Mouse (Mus musculus): ENCODE measurements at regions not wholly inside any gene's neighbourhood (a gene's known extent, or its start where the extent isn't known, plus 50 kb on each side); places are given as distances from the start of the nearest gene placed in this dataset.
"Not testable (repeated sequence)": the region's sequence is repeated elsewhere in the genome, so short reads cannot be mapped to it uniquely, and the experiment has no call there.

- H3K9ac ChIP-seq: no peak overlapping the region
- ATAC-seq (ENCODE audit: low FRiP score): no peak
These were observed 194.7 kb upstream of the Olfr1324 start for GRCm38 (mm10) chrX:50622984-50623455.

GRCm38 (mm10) chrX:50620909-50621308 lies 192.6 kb upstream of the Olfr1324 start:
- Histone ChIP-seq H3K4me1 (replicated peaks; ENCODE audit: control insufficient read depth, insufficient read depth, low read length) (no peaks in the 10 kb centered on the region), H3K9me3 (ENCODE audit: control insufficient read depth, low read length) (no peaks in the 10 kb centered on the region), H3K4me2 (replicated peaks) (no peak overlapping the region), H3K9ac (no peak overlapping the region), H3K4me3 (replicated peaks; ENCODE audit: low read length) (no peak overlapping the region), H3K27ac (0 out of 2 replicates have a peak overlapping the region, but pooled peaks have one; percentile 26), H3K36me3 (replicated peaks; ENCODE audit: control insufficient read depth, insufficient read depth) (peaks cover 5% of the 10 kb centered on the region; the same call in 1 of the 2 replicates), H3K27me3 (ENCODE audit: control insufficient read depth, insufficient read depth, low read length) (no peaks in the 10 kb centered on the region)
- peak; percentile 57 for DNase-seq (ENCODE audit: low spot score)
- 72% methylated on average over 8 of the region's 8 CpGs for WGBS
- no peak for ATAC-seq (ENCODE audit: low FRiP score)

More at GRCm38 (mm10) chrX:50622984-50623455, 194.7 kb upstream of the Olfr1324 start:
- H3K27me3 ChIP-seq (ENCODE audit: control insufficient read depth, insufficient read depth, low read length): no peaks in the 10 kb centered on the region
- peak; percentile 79 for DNase-seq (ENCODE audit: low spot score)
- peak overlapping the region; percentile 1; the same call in 1 of the 2 replicates for H3K4me2 ChIP-seq (replicated peaks)
- H3K27ac ChIP-seq: 0 out of 2 replicates have a peak overlapping the region, but pooled peaks have one; percentile 49
- 70% methylated on average over 19 of the region's 19 CpGs for WGBS
- H3K4me1 ChIP-seq (replicated peaks; ENCODE audit: control insufficient read depth, insufficient read depth, low read length): no peaks in the 10 kb centered on the region
- H3K4me3 ChIP-seq (replicated peaks; ENCODE audit: low read length): no peak overlapping the region; the same call in 1 of the 2 replicates
- peaks cover 5% of the 10 kb centered on the region; the same call in 1 of the 2 replicates for H3K36me3 ChIP-seq (replicated peaks; ENCODE audit: control insufficient read depth, insufficient read depth)
- no peaks in the 10 kb centered on the region for H3K9me3 ChIP-seq (ENCODE audit: control insufficient read depth, low read length)

DNA sequence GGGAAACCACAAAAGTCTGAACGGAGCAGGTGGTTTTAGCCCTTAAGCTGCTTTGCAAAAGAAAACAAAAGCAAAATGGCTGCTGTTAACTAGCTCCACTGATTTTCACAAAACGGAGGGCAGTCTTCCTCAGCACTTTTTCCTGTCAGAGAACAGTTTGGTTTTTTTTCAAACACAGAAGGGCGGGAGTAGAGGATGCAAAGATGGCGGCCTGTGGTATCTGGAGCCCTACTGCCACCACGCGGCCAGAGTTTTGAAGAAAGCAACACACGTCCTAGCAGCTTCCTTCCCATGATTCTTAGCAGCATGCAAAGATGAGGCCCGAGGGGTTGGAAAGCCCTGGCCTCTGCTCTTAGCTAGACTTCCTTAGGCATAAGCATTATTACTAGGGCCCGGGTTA lies 191.6 kb upstream of the Olfr1324 start:
- no peaks in the 10 kb centered on the region for H3K27me3 ChIP-seq (ENCODE audit: control insufficient read depth, insufficient read depth, low read length)
- no peaks in the 10 kb centered on the region for H3K4me1 ChIP-seq (replicated peaks; ENCODE audit: control insufficient read depth, insufficient read depth, low read length)
- peak overlapping the region; percentile 66; the same call in 1 of the 2 replicates for H3K27ac ChIP-seq
- WGBS: 62% methylated on average over 9 of the region's 9 CpGs
- peak; percentile 83 for DNase-seq (ENCODE audit: low spot score)
- peaks cover 5% of the 10 kb centered on the region; the same call in 1 of the 2 replicates for H3K36me3 ChIP-seq (replicated peaks; ENCODE audit: control insufficient read depth, insufficient read depth)
- no peak overlapping the region for H3K4me2 ChIP-seq (replicated peaks)
- no peak overlapping the region for H3K9ac ChIP-seq
- ATAC-seq (ENCODE audit: low FRiP score): no peak
- no peaks in the 10 kb centered on the region for H3K9me3 ChIP-seq (ENCODE audit: control insufficient read depth, low read length)
- no peak overlapping the region for H3K4me3 ChIP-seq (replicated peaks; ENCODE audit: low read length)

- no peak overlapping the region for H3K4me3 ChIP-seq (replicated peaks; ENCODE audit: low read length)
- H3K4me2 ChIP-seq (replicated peaks): no peak overlapping the region
- H3K9ac ChIP-seq: no peak overlapping the region
- no peak for DNase-seq (ENCODE audit: low spot score)
- no peak for ATAC-seq (ENCODE audit: low FRiP score)
- H3K27me3 ChIP-seq (ENCODE audit: control insufficient read depth, insufficient read depth, low read length): no peaks in the 10 kb centered on the region
- peaks cover 5% of the 10 kb centered on the region; the same call in 1 of the 2 replicates for H3K36me3 ChIP-seq (replicated peaks; ENCODE audit: control insufficient read depth, insufficient read depth)
- no peak overlapping the region for H3K27ac ChIP-seq
- no peaks in the 10 kb centered on the region for H3K9me3 ChIP-seq (ENCODE audit: control insufficient read depth, low read length)
- 82% methylated on average over 4 of the region's 4 CpGs for WGBS
- no peaks in the 10 kb centered on the region for H3K4me1 ChIP-seq (replicated peaks; ENCODE audit: control insufficient read depth, insufficient read depth, low read length)
These were observed 190.6 kb upstream of the Olfr1324 start for GRCm38 (mm10) chrX:50618936-50619335.

DNA sequence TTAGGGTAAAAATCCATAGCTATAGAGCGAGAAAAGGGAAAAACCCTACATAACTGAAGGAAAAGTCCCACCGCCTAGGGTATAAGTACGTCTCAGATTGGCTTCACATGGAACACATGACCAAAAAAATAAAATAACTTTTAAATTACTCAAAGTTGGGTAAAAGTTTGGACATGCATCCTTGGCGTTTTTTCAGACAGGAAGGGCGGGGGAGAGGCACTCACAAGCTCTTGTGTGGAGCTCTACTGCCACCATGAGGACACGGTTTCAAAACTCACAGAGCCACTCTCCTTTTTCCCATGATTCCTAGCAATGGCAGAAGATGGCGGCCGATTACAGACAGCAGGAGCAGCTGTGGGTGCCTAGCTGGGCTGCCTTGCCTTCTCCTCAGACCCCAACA lies 188.6 kb upstream of the Olfr1324 start:
- Histone ChIP-seq H3K9ac (0 out of 2 replicates have a peak overlapping the region, but pooled peaks have one; percentile 16), H3K4me2 (replicated peaks) (peak overlapping the region; percentile 32), H3K27ac (peak overlapping the region; percentile 59)
- not testable (repeated sequence) for H3K4me3 ChIP-seq (replicated peaks; ENCODE audit: low read length); ATAC-seq (ENCODE audit: low FRiP score); H3K36me3 ChIP-seq (replicated peaks; ENCODE audit: control insufficient read depth, insufficient read depth); H3K27me3 ChIP-seq (ENCODE audit: control insufficient read depth, insufficient read depth, low read length); H3K9me3 ChIP-seq (ENCODE audit: control insufficient read depth, low read length); DNase-seq (ENCODE audit: low spot score); H3K4me1 ChIP-seq (replicated peaks; ENCODE audit: control insufficient read depth, insufficient read depth, low read length)
- 79% methylated on average over 8 of the region's 8 CpGs for WGBS

DNA sequence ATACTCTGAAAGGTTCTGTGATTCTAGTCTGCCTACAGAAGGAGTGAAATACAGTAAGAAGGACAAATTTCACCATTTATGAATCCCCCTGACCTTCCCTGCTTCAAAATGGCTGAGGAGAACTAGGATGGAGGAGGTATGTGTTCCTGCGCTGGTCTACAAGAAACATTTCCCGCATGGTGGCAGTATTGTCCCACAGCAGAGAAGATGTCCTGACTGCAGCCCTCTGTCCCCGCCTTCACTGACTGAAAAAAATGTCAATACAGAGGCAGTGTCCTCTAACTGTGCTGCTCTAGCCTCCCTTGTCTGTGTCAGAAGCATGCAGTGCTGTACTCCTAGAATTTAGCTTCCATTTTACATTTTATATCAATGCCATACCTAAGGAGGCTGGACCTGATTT lies 186.6 kb upstream of the Olfr1324 start:
- H3K4me2 ChIP-seq (replicated peaks): peak overlapping the region; percentile 42
- ATAC-seq (ENCODE audit: low FRiP score); H3K9me3 ChIP-seq (ENCODE audit: control insufficient read depth, low read length); H3K36me3 ChIP-seq (replicated peaks; ENCODE audit: control insufficient read depth, insufficient read depth); H3K27me3 ChIP-seq (ENCODE audit: control insufficient read depth, insufficient read depth, low read length); H3K4me1 ChIP-seq (replicated peaks; ENCODE audit: control insufficient read depth, insufficient read depth, low read length): not testable (repeated sequence)
- H3K4me3 ChIP-seq (replicated peaks; ENCODE audit: low read length): peak overlapping the region; percentile 17
- H3K9ac ChIP-seq: 0 out of 2 replicates have a peak overlapping the region, but pooled peaks have one; percentile 40
- peak overlapping the region; percentile 57; the same call in 1 of the 2 replicates for H3K27ac ChIP-seq
- WGBS: 63% methylated on average over 3 of the region's 3 CpGs
- peak; percentile 82 for DNase-seq (ENCODE audit: low spot score)

DNA sequence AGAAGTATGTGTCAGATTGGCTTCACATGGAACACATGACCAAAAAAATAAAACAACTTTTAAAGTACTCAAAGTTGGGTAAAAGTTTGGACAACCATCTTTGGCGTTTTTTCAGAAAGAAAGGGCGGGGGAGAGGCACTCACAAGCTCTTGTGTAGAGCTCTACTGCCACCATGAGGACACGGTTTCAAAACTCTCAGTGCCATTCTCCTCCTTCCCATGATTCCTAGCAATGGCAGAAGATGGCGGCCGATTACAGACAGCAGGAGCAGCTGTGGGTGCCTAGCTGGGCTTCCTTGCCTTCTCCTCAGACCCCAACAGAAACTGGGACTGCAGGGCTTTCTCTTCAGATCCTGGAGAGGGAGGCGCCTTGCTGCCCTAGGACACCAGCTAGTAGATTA lies 186.1 kb upstream of the Olfr1324 start:
- H3K27ac ChIP-seq: peak overlapping the region; percentile 57; the same call in 1 of the 2 replicates
- ATAC-seq (ENCODE audit: low FRiP score); H3K9me3 ChIP-seq (ENCODE audit: control insufficient read depth, low read length): not testable (repeated sequence)

GRCm38 (mm10) chrX:50611765-50612591 lies 183.7 kb upstream of the Olfr1324 start:
- ATAC-seq (ENCODE audit: low FRiP score) (peak; percentile 46), DNase-seq (ENCODE audit: low spot score) (peak; percentile 83)
- H3K4me2 ChIP-seq (replicated peaks): peak overlapping the region; percentile 45
- no peaks in the 10 kb centered on the region for H3K4me1 ChIP-seq (replicated peaks; ENCODE audit: control insufficient read depth, insufficient read depth, low read length)
- no peak overlapping the region; the same call in 1 of the 2 replicates for H3K9ac ChIP-seq
- H3K4me3 ChIP-seq (replicated peaks; ENCODE audit: low read length): peak overlapping the region; percentile 25
- H3K27me3 ChIP-seq (ENCODE audit: control insufficient read depth, insufficient read depth, low read length): no peaks in the 10 kb centered on the region
- WGBS: 68% methylated on average over 9 of the region's 9 CpGs
- no peaks in the 10 kb centered on the region for H3K9me3 ChIP-seq (ENCODE audit: control insufficient read depth, low read length)
- H3K36me3 ChIP-seq (replicated peaks; ENCODE audit: control insufficient read depth, insufficient read depth): peaks cover 4% of the 10 kb centered on the region; the same call in 1 of the 2 replicates
- H3K27ac ChIP-seq: peak overlapping the region; percentile 85

More for the DNA sequence above, 186.1 kb upstream of the Olfr1324 start:
- 0 out of 2 replicates have a peak overlapping the region, but pooled peaks have one; percentile 40 for H3K9ac ChIP-seq
- not testable (repeated sequence) for H3K36me3 ChIP-seq (replicated peaks; ENCODE audit: control insufficient read depth, insufficient read depth); H3K4me1 ChIP-seq (replicated peaks; ENCODE audit: control insufficient read depth, insufficient read depth, low read length); DNase-seq (ENCODE audit: low spot score); H3K27me3 ChIP-seq (ENCODE audit: control insufficient read depth, insufficient read depth, low read length)
- peak overlapping the region; percentile 42 for H3K4me2 ChIP-seq (replicated peaks)
- WGBS: 74% methylated on average over 6 of the region's 6 CpGs
- H3K4me3 ChIP-seq (replicated peaks; ENCODE audit: low read length): peak overlapping the region; percentile 17

DNA sequence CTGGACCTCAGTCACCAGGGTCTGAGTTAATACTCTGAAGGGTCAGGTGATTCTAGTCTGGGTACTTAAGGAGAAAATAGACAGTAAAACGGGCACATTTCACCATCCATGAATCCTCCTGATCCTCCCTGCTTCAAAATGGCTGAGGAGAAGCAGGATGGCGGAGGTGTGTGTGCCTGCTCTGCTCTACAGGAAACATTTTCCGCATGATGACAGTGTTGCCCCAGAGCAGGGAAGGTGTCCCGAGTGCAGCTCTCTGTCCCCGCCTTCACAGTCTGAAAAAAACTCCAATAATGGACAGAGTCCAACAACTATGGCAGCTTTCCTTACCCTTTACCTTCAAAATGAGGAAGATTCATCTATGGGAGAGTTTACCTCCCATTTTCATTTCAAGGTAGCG lies 179.8 kb upstream of the Olfr1324 start:
- H3K36me3 ChIP-seq (replicated peaks; ENCODE audit: control insufficient read depth, insufficient read depth); H3K27me3 ChIP-seq (ENCODE audit: control insufficient read depth, insufficient read depth, low read length); H3K4me2 ChIP-seq (replicated peaks); H3K9ac ChIP-seq; ATAC-seq (ENCODE audit: low FRiP score); DNase-seq (ENCODE audit: low spot score); H3K9me3 ChIP-seq (ENCODE audit: control insufficient read depth, low read length); H3K4me1 ChIP-seq (replicated peaks; ENCODE audit: control insufficient read depth, insufficient read depth, low read length); H3K27ac ChIP-seq; H3K4me3 ChIP-seq (replicated peaks; ENCODE audit: low read length): not testable (repeated sequence)
- WGBS: 80% methylated on average over 6 of the region's 6 CpGs

Measured in hindbrain, embryonic 14.5 days (tissue).